Mouse (Mus musculus) midbrain, embryonic 15.5 days (tissue): Measurements from ENCODE around the gene Pnpo. TPM values are rescaled to one million over a fixed set of nuclear protein-coding genes. Genes with fewer than 3 reads are reported as not detected.
A peak's percentile ranks its signal among the peaks of the same experiment; 100 is the strongest.

Experiments
- ATAC-seq: fragments of 200-750 bp; cut with Nextera tagmentation; replicated peaks from 2 replicates; pipeline ENCODE4 v1.8.0; 2017; ENCODE audit warnings: moderate TSS enrichment
- H3K27ac ChIP-seq: fragments of 300-500 bp; sonication (generic); 2 replicates; pipeline ENCODE4 v1.5.1; 2015; ENCODE audit warnings: mild to moderate bottlenecking, inconsistent platforms
- H3K27me3 ChIP-seq: fragments of 300-500 bp; sonication (generic); replicated peaks from 2 replicates; pipeline ENCODE4 v1.6.1; 2015; ENCODE audit warnings: inconsistent platforms
- H3K36me3 ChIP-seq: fragments of 300-500 bp; sonication (generic); replicated peaks from 2 replicates; pipeline ENCODE4 v1.6.1; 2015; ENCODE audit warnings: inconsistent platforms
- H3K4me1 ChIP-seq: fragments of 300-500 bp; sonication (generic); 2 replicates; pipeline ENCODE4 v1.6.1; 2015; ENCODE audit warnings: inconsistent platforms
- H3K4me2 ChIP-seq: fragments of 300-500 bp; sonication (generic); 2 replicates; pipeline ENCODE4 v1.6.1; 2015; ENCODE audit warnings: inconsistent platforms, mild to moderate bottlenecking, moderate library complexity
- H3K4me3 ChIP-seq: fragments of 300-500 bp; sonication (generic); 2 replicates; pipeline ENCODE4 v1.5.1; 2015; ENCODE audit warnings: mild to moderate bottlenecking, inconsistent platforms
- H3K9ac ChIP-seq: fragments of 300-500 bp; sonication (generic); 2 replicates; pipeline ENCODE4 v1.6.1; 2015; ENCODE audit warnings: mild to moderate bottlenecking, inconsistent platforms
- H3K9me3 ChIP-seq: fragments of 300-500 bp; sonication (generic); 2 replicates; pipeline ENCODE4 v1.6.1; 2016; ENCODE audit warnings: inconsistent platforms
- WGBS: fragments of 180-500 bp; shearing (Covaris S2); methylation state at CpG from one replicate; pipeline ENCODE4 v1.1.7; 2015; ENCODE audit warnings: mixed read lengths; 5-methylcytosine and 5-hydroxymethylcytosine counted together
- polyA plus RNA-seq: library from polyadenylated mRNA; unstranded; fragments of >200 nt; fragmentation: Nextera tagmentation; extraction: Ambion mirVana; gene quantifications from 2 replicates; pipeline ENCODE4 v1.2.1, GENCODE M21; 2015

The Pnpo gene
- polyA plus RNA-seq, 1 experiment from 2014 or later: 28.7 TPM

DNA sequence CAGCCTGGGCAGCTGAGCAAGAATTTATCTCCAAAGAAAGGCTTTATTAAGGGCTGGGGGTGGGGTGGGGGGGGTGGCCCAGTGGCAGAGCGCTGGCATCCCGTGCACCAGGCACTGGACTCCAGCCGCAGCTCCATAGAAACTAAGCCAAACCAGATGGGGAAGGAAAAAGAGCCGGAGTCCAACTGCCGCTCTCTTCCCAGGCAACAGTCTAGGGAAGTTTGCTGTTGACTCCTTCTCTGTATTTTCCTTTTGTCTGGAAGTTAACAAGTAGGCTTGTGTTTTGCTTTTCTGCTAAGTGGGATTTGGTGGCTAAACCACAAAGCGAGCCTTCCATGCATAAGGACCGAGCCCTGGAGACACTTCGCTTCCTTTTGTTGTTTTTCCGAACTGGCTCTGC, 2.7 kb upstream of the Pnpo start:
- no peak for ATAC-seq
- WGBS: 75% methylated on average over 9 of the region's 9 CpGs
- no peaks in the 10 kb centered on the region; the same call in 1 of the 2 replicates for H3K27me3 ChIP-seq
- no peaks in the 10 kb centered on the region for H3K9me3 ChIP-seq
- peaks cover 4% of the 10 kb centered on the region; the same call in 1 of the 2 replicates for H3K36me3 ChIP-seq
- peaks cover 18% of the 10 kb centered on the region for H3K4me1 ChIP-seq
- H3K4me3 ChIP-seq: no peak overlapping the region
- H3K9ac ChIP-seq: no peak overlapping the region
- no peak overlapping the region for H3K4me2 ChIP-seq
- H3K27ac ChIP-seq: peak overlapping the region; percentile 51; the same call in 1 of the 2 replicates

DNA sequence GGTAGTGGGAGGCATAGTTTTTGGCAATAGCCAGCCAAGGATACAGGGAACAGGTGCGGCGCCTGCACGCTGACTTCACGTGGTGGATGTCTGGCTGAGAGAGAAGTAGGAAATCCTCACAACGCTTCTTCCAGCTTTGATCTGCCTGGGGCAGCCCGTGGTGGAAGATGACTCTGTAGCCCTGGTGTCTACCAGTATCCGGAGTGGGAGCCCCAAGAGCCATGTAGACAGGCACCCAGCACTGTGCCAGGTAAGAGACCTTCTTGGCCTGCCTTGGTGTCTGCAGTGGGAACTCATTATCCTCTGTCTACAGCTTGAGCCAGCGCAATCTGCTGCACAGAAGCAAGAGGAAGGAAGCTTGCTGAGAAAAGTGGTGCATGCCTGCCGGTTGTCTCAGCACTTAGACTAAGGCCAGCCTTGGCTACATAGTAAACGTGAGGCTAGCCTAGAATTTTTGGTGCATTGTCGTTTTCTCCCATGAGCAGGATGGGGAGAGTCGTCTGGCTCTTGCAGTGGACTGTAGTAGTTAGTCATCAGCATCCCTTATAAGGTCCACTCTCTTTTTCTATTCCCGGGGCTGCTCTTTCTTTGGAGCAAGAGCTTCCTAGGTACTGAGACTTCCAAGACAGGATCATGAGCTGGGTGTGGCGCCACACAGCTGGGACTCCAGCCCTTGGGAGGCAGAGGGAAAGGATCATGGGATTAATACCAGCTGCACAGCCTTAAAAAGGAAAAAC, 1.2 kb upstream of the Pnpo start:
- Histone ChIP-seq H3K4me2 (peak overlapping the region; percentile 93), H3K4me3 (peak overlapping the region; percentile 64), H3K27ac (no peak overlapping the region), H3K9me3 (no peaks in the 10 kb centered on the region), H3K36me3 (no peaks in the 10 kb centered on the region), H3K4me1 (peaks cover 18% of the 10 kb centered on the region), H3K27me3 (no peaks in the 10 kb centered on the region; the same call in 1 of the 2 replicates), H3K9ac (peak overlapping the region; percentile 51; the same call in 1 of the 2 replicates)
- 87% methylated on average over 14 of the region's 14 CpGs for WGBS
- no peak for ATAC-seq

DNA sequence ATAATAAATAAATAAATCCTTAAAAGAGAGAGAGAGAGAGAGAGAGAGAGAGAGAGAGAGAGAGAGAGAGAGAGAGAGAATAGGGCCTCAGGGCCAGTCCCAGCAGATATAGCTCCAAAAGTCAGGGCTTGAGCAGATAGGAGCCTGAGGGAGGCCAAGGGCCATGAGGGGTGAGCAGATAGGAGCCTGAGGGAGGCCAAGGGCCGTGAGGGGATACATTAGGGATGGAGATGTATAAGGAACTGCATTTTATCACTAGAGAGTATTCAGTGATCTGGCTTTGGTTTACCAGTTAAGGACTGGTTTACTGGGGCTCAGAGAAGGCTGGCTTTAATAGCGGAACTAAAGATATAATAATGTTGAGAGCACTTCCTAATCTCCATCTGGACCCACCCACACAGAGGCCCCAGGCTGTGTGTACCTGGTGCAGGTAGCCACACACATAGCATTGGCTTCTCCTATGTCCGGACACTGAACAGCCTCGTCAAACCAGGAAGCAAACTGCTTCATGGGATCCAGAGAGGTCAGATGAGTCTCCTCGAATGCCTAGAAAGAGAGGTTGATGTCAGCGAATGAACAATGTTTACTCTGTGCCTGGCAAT, 1.7 kb downstream of the Pnpo start:
- no peaks in the 10 kb centered on the region for H3K9me3 ChIP-seq
- 80% methylated on average over 6 of the region's 6 CpGs for WGBS
- no peaks in the 10 kb centered on the region for H3K36me3 ChIP-seq
- no peak overlapping the region for H3K4me2 ChIP-seq
- H3K4me3 ChIP-seq: no peak overlapping the region
- no peak for ATAC-seq
- no peak overlapping the region for H3K27ac ChIP-seq
- H3K4me1 ChIP-seq: peaks cover 18% of the 10 kb centered on the region
- H3K9ac ChIP-seq: no peak overlapping the region
- no peaks in the 10 kb centered on the region; the same call in 1 of the 2 replicates for H3K27me3 ChIP-seq

DNA sequence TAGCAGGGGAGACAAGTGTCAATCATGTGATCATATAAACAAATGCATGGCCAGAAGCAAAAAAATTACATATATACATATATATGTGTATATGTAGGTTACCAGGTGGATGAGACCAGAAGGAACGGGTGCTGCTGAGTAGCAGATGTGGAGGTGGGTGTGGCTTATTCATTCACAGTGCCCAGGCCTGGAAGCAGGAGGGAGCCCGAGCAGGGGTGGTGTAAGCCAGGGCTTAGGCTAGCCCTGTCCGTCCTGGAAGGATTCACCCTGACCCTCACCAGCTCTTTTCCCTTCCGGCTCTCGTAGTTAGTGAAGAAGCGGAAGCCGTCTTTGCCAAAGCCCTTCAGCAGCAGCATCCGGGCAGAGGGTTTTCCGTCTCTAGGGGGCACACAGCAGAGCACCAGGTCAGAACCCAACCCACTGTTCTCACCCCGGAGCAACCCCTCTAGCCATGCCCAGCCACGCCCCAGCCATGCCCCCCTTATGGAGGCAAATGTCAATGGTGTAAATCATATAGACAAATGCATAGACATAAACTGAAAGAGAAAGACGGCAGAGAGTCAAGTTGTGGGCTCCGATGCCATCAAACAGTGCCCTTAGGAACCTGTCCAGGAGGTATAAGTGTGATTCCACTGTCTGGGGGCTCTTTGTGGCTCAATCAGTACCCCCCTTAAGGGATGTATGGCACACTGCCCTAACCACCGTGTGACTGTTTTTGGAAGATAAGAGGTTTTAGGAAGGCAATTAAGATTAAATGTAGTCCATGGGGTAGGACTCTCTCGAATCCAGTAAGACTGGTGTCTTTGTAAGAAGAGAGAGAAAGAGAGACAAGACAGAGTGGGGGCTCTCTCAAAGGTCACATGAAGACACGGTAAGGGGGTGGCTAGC, 3.0 kb downstream of the Pnpo start:
- H3K9me3 ChIP-seq: no peaks in the 10 kb centered on the region

DNA sequence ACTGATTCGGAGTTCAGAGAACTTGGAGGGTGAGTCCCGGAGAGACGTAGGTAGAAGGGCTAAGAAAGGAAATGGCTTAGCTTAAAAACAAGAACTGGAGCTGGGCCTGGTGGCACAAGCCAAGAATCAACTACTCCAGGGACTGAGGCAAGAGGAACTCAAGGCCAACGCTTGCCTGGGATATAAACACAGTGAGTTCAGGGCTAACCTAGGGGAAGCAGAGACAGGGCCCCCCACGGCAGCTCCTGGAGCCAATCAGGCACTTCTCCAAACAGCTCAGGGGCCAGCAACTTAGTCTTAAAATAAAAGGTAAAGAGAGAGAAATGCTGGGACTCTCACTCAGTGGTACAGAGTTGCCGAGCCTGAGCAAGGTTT, 5.4 kb downstream of the Pnpo start:
- H3K4me2 ChIP-seq: no peak overlapping the region
- H3K36me3 ChIP-seq: no peaks in the 10 kb centered on the region
- no peaks in the 10 kb centered on the region; the same call in 1 of the 2 replicates for H3K27me3 ChIP-seq
- H3K9ac ChIP-seq: no peak overlapping the region
- WGBS: 91% methylated on average over 6 of the region's 6 CpGs
- ATAC-seq: no peak
- no peaks in the 10 kb centered on the region for H3K9me3 ChIP-seq
- no peak overlapping the region for H3K4me3 ChIP-seq
- peaks cover 3% of the 10 kb centered on the region; the same call in 1 of the 2 replicates for H3K4me1 ChIP-seq
- no peak overlapping the region for H3K27ac ChIP-seq

More for the DNA sequence above, 3.0 kb downstream of the Pnpo start:
- no peaks in the 10 kb centered on the region; the same call in 1 of the 2 replicates for H3K27me3 ChIP-seq
- 74% methylated on average over 16 of the region's 16 CpGs for WGBS
- no peak overlapping the region for H3K4me3 ChIP-seq
- no peak overlapping the region for H3K27ac ChIP-seq
- H3K4me2 ChIP-seq: no peak overlapping the region
- peaks cover 18% of the 10 kb centered on the region for H3K4me1 ChIP-seq
- H3K9ac ChIP-seq: no peak overlapping the region
- ATAC-seq: no peak
- no peaks in the 10 kb centered on the region for H3K36me3 ChIP-seq

DNA sequence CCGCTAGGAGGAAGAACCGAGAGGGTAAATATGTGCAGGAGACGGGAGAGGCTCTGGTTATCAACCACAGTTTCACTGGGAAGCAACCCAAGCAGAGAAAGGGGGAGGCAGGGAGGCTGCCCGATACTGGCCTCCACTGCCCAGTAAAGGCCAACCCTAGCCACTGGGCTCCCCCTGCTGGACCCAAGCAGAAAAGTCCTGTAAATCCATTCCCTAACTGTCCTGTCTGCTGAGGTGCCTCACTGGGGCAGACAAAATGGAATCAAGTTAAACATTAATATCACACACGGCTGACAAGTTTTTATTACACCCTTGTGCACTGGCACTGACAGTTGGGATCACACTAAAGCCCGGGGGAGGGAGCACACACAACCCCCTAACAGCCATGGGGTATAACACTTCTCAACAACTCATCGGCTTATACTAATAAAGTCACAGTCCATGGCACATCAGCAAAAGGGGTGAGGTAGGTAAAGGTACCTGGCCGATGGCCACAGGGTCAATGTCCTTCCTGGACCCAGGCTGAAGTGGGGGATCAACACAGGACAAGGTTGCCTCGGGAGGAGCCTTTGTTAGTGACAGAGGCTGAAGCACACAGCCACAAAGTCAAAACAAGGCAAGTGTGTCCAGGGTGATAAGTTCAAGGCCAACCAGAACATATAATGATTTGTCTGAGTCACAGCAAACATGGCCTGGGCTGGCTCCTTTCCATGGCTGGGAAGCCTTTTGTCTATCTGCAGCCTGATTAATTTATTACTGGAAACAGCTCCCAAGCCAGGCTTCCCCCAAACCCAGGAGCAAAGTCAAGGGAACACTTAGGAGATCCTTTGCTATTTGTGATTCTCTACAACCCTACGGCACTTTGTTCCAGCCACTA, 6.0 kb downstream of the Pnpo start:
- Histone ChIP-seq H3K4me3 (no peak overlapping the region), H3K27ac (no peak overlapping the region), H3K9me3 (no peaks in the 10 kb centered on the region), H3K4me2 (no peak overlapping the region), H3K4me1 (no peaks in the 10 kb centered on the region), H3K36me3 (no peaks in the 10 kb centered on the region), H3K27me3 (no peaks in the 10 kb centered on the region; the same call in 1 of the 2 replicates), H3K9ac (no peak overlapping the region)
- WGBS: 57% methylated on average over 10 of the region's 10 CpGs
- ATAC-seq: no peak

DNA sequence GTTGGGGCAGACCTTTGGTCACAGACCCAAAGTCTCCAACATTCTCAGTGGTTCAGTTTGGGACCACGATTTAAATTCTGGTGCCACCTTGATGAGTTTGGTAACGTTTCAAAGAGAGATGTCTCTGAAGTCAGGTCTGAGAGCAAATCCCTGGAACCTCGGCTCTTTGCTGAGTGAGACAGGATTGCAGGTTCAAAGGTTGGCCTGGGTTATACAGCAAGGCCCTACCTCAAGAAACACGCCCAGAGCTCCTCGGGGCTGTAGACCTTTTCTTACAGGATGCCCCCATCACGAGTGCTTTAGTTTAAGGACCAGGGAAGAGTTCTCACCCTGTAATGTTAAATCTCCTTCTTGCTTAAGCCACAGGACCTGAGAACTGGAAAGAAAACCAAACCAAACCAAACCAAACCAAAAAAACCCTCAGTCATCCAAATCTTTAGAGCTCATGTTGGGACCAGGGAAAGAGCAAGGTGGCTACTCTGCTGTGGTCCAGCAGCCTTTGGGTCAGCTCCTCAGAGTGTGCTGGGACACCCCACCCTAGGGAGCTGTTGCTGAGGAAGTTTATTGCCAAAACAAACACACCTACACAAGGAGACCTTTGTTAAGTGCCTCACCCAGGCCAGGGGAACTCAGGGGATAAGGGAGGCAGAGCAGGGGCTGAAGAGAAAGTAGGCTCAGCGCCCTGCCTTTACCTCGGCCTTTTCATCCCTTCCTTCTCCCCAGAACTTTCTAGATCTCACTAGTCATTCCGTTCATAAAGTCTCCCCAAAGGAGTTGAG, 7.7 kb downstream of the Pnpo start:
- Histone ChIP-seq H3K27me3 (no peaks in the 10 kb centered on the region), H3K4me1 (no peaks in the 10 kb centered on the region), H3K27ac (no peak overlapping the region), H3K36me3 (no peaks in the 10 kb centered on the region), H3K4me3 (no peak overlapping the region), H3K4me2 (no peak overlapping the region), H3K9ac (no peak overlapping the region), H3K9me3 (no peaks in the 10 kb centered on the region)
- WGBS: 89% methylated on average over 9 of the region's 9 CpGs
- ATAC-seq: no peak

DNA sequence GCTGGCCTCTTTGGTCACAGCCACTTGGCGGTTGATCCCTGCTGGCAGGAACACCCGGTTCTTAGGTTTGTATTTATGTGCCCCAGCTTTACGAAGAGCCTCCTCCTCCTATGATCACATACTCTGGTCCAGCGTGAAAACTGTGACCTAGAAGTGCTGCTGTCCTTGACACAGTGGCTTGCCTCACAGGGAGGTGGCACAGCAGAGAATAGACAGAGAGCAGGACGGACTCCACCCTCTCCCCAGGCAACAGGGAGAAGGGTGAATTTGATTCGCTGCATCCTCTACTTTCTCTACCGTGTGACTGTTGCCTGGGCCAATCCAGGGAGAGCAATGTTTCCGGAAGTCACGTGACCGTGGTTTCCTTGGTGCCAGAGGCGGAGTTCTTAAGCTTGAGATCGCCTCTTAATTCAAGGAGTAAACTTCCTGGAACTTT, 8.8 kb downstream of the Pnpo start:
- Histone ChIP-seq H3K4me1 (no peaks in the 10 kb centered on the region), H3K9me3 (no peaks in the 10 kb centered on the region), H3K36me3 (no peaks in the 10 kb centered on the region), H3K4me3 (0 out of 2 replicates have a peak overlapping the region, but pooled peaks have one; percentile 6), H3K27me3 (0 out of 2 replicates have a peak, but pooled peaks cover under 1% of the 10 kb centered on the region), H3K27ac (no peak overlapping the region), H3K9ac (no peak overlapping the region), H3K4me2 (peak overlapping the region; percentile 34)
- peak; percentile 73; the same call in 1 of the 2 replicates for ATAC-seq
- WGBS: 24% methylated on average over 12 of the region's 12 CpGs

DNA sequence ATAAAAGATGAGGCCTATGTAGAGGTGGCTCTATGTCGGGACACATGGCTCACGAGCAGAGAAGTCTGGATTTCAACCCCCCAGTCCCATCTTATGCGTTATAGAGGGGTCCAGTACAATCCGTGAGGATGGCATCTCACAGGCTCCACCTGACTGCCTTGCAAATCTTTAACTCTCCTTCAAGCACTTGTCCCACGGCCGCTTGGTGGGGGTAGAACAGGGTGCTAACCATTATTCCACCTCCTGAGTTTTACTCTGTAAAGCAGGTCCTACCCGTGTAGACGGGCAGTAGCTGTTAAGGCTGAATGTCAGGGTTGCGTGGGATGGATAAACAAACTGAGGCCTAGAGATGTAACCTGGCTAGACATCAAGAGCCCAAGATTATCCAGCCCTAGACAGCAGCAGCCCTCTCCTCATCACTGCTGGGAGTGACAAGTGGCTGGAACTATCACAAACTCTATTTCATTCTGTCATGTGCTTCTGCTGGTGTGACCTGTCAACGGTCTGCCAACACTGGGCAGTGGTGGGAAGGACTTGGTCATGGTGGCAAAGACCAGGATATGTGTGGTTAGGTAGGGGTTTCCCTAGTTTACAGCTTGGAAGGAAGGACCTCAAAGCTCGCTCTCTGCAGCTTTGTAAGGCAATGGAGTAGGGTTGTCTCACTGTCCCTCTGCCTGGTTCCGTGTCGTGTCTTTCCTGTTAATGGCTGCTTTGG, 10.1 kb downstream of the Pnpo start:
- H3K4me1 ChIP-seq: no peaks in the 10 kb centered on the region
- no peaks in the 10 kb centered on the region for H3K9me3 ChIP-seq
- H3K4me3 ChIP-seq: no peak overlapping the region
- no peak overlapping the region for H3K4me2 ChIP-seq
- H3K27me3 ChIP-seq: peaks cover 12% of the 10 kb centered on the region; the same call in 1 of the 2 replicates
- H3K36me3 ChIP-seq: no peaks in the 10 kb centered on the region
- no peak for ATAC-seq
- H3K9ac ChIP-seq: no peak overlapping the region
- no peak overlapping the region for H3K27ac ChIP-seq
- WGBS: 93% methylated on average over 13 of the region's 13 CpGs

DNA sequence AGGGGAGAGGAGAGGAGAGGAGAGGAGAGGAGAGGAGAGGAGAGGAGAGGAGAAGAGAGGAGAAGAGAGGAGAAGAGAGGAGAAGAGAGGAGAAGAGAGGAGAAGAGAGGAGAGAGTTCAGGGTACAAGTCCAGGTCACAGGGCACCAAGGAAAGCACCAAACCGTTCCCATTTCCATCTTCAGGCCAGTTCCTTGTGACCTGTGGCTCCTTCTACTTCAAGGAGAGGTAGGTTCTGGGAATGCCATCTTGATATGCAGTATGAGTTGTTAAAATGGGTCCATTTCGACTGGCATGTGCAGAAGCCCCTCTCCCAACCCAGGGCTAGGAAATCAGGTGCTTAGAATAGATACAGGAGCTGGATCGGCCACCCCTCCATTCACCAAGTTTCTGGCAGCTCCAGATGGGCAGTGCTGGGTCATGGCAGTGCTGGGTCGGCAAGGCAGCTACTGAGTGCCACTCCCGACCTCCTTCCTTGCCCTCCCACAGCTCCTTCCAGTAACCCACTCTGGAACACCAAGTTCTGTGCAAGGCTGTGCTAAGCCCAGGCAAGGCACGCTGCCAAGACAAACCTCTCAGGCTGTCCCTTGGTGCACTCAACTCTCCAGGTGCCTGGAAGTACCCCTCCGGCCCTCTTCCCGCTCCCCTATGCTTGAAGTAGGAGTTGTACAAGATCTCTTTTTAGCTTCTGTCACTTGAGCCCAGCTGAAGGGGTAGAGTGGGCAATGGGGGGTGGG, 12.3 kb downstream of the Pnpo start:
- ATAC-seq: no peak
- Histone ChIP-seq H3K36me3 (no peaks in the 10 kb centered on the region), H3K9ac (no peak overlapping the region), H3K9me3 (no peaks in the 10 kb centered on the region), H3K4me3 (no peak overlapping the region), H3K27ac (no peak overlapping the region), H3K27me3 (peaks cover 18% of the 10 kb centered on the region; the same call in 1 of the 2 replicates), H3K4me1 (no peaks in the 10 kb centered on the region), H3K4me2 (no peak overlapping the region)
- WGBS: 65% methylated on average over 8 of the region's 8 CpGs
